Mouse (Mus musculus): ENCODE results near the gene Gcnt2. TPM values are rescaled to one million over a fixed set of nuclear protein-coding genes. Genes with fewer than 3 reads are reported as not detected.
"Not testable (repeated sequence)": the region's sequence is repeated elsewhere in the genome, so short reads cannot be mapped to it uniquely, and the experiment has no call there.

Gcnt2 gene
- total and polyA plus RNA-seq, 2 experiments from 2014 or later = 2.8 to 12.9 TPM

GRCm38 (mm10) chr13:40988418-40988817, 128.9 kb downstream of the Gcnt2 start:
- Histone ChIP-seq H3K4me1 (ENCODE audit: control insufficient read depth, insufficient read depth) (no peaks in the 10 kb centered on the region), H3K4me3 (ENCODE audit: low read depth, low read length) (no peak overlapping the region), H3K27me3 (ENCODE audit: control insufficient read depth, insufficient read depth, low read length) (no peaks in the 10 kb centered on the region), H3K9ac (replicated peaks; ENCODE audit: low read depth, low read length) (no peak overlapping the region), H3K27ac (ENCODE audit: low read depth) (no peak overlapping the region), H3K9me3 (replicated peaks; ENCODE audit: control insufficient read depth, low read length) (no peaks in the 10 kb centered on the region), H3K4me2 (ENCODE audit: low read depth, low read length) (no peak overlapping the region), H3K36me3 (replicated peaks; ENCODE audit: control insufficient read depth, insufficient read depth, low read length) (no peaks in the 10 kb centered on the region)
- WGBS = 33% methylated on average over 2 of the region's 2 CpGs
- ATAC-seq (ENCODE audit: insufficient read depth, low read depth) (no peak), DNase-seq (ENCODE audit: low spot score) (no peak)
- TF ChIP-seq CTCF (IDR thresholded peaks at IDR 0.05; ENCODE audit: low read depth) = no peak
- no peak for TF ChIP-seq EP300 (IDR thresholded peaks at IDR 0.05; ENCODE audit: low read depth)

DNA sequence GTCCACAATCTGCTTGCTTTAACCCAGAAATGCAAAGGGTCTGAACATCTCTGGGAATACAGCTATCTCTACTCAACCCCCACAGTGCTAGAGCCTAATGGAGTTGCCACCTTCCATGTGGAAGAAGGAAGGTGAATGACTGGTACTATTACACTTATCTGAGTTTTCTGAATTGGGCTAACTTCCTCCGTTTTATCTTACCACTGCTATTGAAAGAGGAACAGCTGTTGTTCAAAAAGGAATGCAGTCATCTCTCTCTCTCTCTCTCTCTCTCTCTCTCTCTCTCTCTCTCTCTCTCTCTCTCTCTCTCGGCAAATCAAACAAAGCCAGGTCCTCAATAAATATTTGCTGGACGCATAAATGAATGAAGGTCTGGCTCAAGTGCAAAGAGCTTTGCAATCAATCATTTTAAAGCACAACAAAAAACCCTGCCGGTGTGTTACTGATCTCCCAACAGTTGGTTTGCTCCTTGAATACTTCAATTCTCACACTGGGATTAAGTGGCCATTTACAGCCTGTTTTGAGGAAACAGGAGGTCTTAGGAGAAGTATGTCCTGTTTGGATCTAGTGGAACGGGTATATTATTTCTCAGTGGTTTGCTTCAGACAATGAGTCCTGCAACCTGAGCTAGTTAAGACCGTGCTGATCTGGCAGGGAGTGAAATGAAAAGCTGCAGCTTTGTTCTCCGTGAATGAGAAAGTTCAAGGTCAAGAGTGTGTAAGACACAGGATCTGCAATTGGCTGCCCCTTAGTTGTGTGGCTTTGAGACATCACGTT, 135.1 kb downstream of the Gcnt2 start:
- TF ChIP-seq EP300 (IDR thresholded peaks at IDR 0.05; ENCODE audit: low read depth) = no peak
- no peak for TF ChIP-seq CTCF (IDR thresholded peaks at IDR 0.05; ENCODE audit: low read depth)
- Histone ChIP-seq H3K9me3 (replicated peaks; ENCODE audit: control insufficient read depth, low read length) (no peaks in the 10 kb centered on the region), H3K4me1 (ENCODE audit: control insufficient read depth, insufficient read depth) (no peaks in the 10 kb centered on the region), H3K27me3 (ENCODE audit: control insufficient read depth, insufficient read depth, low read length) (no peaks in the 10 kb centered on the region), H3K4me3 (ENCODE audit: low read depth, low read length) (no peak overlapping the region), H3K27ac (ENCODE audit: low read depth) (no peak overlapping the region), H3K4me2 (ENCODE audit: low read depth, low read length) (no peak overlapping the region), H3K36me3 (replicated peaks; ENCODE audit: control insufficient read depth, insufficient read depth, low read length) (no peaks in the 10 kb centered on the region), H3K9ac (replicated peaks; ENCODE audit: low read depth, low read length) (no peak overlapping the region)
- ATAC-seq (ENCODE audit: insufficient read depth, low read depth) = no peak
- WGBS = 18% methylated on average over 8 of the region's 8 CpGs
- DNase-seq (ENCODE audit: low spot score) = peak; percentile 24

- not testable (repeated sequence) for H3K27ac ChIP-seq (ENCODE audit: low read depth); H3K4me2 ChIP-seq (ENCODE audit: low read depth, low read length); ATAC-seq (ENCODE audit: insufficient read depth, low read depth); H3K36me3 ChIP-seq (replicated peaks; ENCODE audit: control insufficient read depth, insufficient read depth, low read length); DNase-seq (ENCODE audit: low spot score); H3K27me3 ChIP-seq (ENCODE audit: control insufficient read depth, insufficient read depth, low read length); H3K4me3 ChIP-seq (ENCODE audit: low read depth, low read length); H3K9me3 ChIP-seq (replicated peaks; ENCODE audit: control insufficient read depth, low read length); H3K9ac ChIP-seq (replicated peaks; ENCODE audit: low read depth, low read length)
- peaks cover 13% of the 10 kb centered on the region for H3K4me1 ChIP-seq (ENCODE audit: control insufficient read depth, insufficient read depth)
- 94% methylated on average over 5 of the region's 5 CpGs for whole genome bisulfite sequencing
These were observed 139.0 kb downstream of the Gcnt2 start for GRCm38 (mm10) chr13:40998537-40998936.

DNA sequence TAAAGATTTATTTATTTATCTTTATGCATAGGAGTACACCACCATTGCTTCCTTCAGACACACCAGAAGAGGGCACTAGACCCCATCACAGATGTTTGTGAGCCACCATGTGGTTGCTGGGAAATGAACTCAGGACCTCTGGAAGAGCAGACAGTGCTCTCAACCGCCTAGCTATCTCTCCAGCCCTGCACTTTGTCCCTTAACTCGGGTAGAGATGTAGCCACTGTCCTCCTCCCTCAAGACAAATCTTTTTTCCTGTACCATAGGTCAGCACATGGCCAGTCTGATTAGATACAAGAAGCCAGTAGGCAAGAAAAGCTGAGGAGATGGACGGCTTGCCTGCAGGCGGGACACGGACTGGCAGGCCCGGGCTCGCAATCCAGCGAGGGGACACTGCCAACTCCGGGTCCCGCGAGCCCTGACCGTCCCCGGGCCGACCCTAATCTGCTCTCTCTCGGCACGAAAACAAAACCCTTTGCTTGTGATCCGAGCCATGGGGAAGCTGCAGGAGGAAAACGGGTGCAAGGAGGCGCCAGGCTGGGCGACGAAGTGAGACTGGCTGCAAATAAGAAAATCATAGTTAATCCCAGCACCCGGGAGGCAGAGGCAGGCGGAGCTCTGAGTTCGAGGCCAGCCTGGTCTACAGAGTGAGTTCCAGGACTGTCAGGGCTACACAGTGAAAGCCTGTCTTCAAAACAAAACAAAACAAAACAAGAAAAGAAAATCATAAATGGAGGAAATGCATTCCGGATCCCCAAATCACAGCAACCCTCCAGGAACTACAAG, 140.8 kb downstream of the Gcnt2 start:
- Histone ChIP-seq H3K4me1 (ENCODE audit: control insufficient read depth, insufficient read depth) (peaks cover 13% of the 10 kb centered on the region), H3K4me3 (ENCODE audit: low read depth, low read length) (peak overlapping the region; percentile 92), H3K4me2 (ENCODE audit: low read depth, low read length) (peak overlapping the region; percentile 90), H3K27me3 (ENCODE audit: control insufficient read depth, insufficient read depth, low read length) (no peaks in the 10 kb centered on the region), H3K9ac (replicated peaks; ENCODE audit: low read depth, low read length) (peak overlapping the region; percentile 82), H3K27ac (ENCODE audit: low read depth) (peak overlapping the region; percentile 99), H3K9me3 (replicated peaks; ENCODE audit: control insufficient read depth, low read length) (no peaks in the 10 kb centered on the region), H3K36me3 (replicated peaks; ENCODE audit: control insufficient read depth, insufficient read depth, low read length) (peaks cover 15% of the 10 kb centered on the region)
- WGBS = under 1% methylated on average over 25 of the region's 25 CpGs
- ATAC-seq (ENCODE audit: insufficient read depth, low read depth) = peak; percentile 54
- TF ChIP-seq CTCF (IDR thresholded peaks at IDR 0.05; ENCODE audit: low read depth) (peak; percentile 41), EP300 (IDR thresholded peaks at IDR 0.05; ENCODE audit: low read depth) (no peak)
- DNase-seq (ENCODE audit: low spot score) = peak; percentile 39

GRCm38 (mm10) chr13:41000926-41001639, 141.5 kb downstream of the Gcnt2 start, which contains the start of gene Pak1ip1:
Pak1ip1 (plus strand) TSS chr13:41001023.
- Histone ChIP-seq H3K9ac (replicated peaks; ENCODE audit: low read depth, low read length) (peak within 1 kb of the TSS; percentile 82), H3K36me3 (replicated peaks; ENCODE audit: control insufficient read depth, insufficient read depth, low read length) (peaks cover 22% of the 10 kb centered on the region), H3K4me3 (ENCODE audit: low read depth, low read length) (peak within 1 kb of the TSS; percentile 92), H3K9me3 (replicated peaks; ENCODE audit: control insufficient read depth, low read length) (no peaks in the 10 kb centered on the region), H3K4me2 (ENCODE audit: low read depth, low read length) (peak within 1 kb of the TSS; percentile 90), H3K27ac (ENCODE audit: low read depth) (peak within 1 kb of the TSS; percentile 99), H3K4me1 (ENCODE audit: control insufficient read depth, insufficient read depth) (peaks cover 13% of the 10 kb centered on the region), H3K27me3 (ENCODE audit: control insufficient read depth, insufficient read depth, low read length) (no peaks in the 10 kb centered on the region)
- under 1% methylated on average over 52 of the region's 58 CpGs for WGBS
- ATAC-seq (ENCODE audit: insufficient read depth, low read depth) (peak; percentile 98), DNase-seq (ENCODE audit: low spot score) (peak; percentile 91)
- peak; percentile 95 for TF ChIP-seq EP300 (IDR thresholded peaks at IDR 0.05; ENCODE audit: low read depth)
- no peak for TF ChIP-seq CTCF (IDR thresholded peaks at IDR 0.05; ENCODE audit: low read depth)

All from heart, postnatal 0 days (tissue).